Comparison of ENCODE assay signal across 8 mouse cellular contexts in the genomic region with DNA sequence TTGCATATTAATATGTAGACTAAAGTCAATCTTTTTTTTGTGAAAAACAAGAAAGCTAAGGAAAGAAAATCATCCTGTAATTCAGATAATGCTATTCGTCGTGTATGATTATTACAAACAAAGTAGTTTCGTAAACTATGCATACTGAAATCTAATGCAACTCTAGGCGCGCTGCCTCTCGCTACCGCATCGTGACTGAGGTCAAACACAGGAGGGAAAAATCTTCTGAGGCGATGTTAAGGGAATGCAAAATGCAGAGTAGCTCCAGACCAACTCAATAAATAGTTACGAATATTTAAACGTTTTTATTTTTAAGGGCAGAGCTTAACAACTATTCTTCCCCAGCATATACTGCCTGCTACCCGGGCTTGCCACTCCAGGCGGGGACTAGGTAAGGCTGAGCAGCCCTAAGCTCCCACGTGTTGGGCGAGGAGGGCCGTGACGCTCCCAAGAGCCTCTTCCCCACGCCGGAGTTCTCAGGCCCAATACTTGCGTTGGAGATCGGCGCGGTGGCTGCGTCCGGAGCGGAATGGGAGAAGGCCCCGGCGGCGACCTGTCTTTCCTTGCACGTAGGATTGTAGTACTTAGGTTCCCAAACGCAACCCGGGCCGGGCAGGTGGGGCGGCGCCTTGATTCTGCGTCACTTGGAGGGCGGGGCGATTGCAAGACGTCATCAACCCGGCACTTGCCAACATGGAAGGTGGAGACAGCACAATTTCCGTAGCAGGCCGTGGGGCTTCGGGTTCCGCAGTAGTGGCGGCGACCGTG. TPM values are rescaled to one million over a fixed set of nuclear protein-coding genes. Genes with fewer than 3 reads are reported as not detected.
DNase-seq lines count a peak whose midpoint lies in the region; ATAC-seq and TF ChIP-seq lines count a peak whose summit lies in the region.

A gene (minus strand): TSS at position 630 of the 768 bp plus-strand sequence.
A gene (plus strand): TSS at position 673 of the 768 bp plus-strand sequence.

- WGBS in heart, embryonic 10.5 days: under 1% methylated on average over 47 of the region's 47 CpGs
- WGBS in kidney, embryonic 16.5 days: under 1% methylated on average over 47 of the region's 47 CpGs
- under 1% methylated on average over 47 of the region's 47 CpGs for WGBS in liver, adult 2 months

- peak within 1 kb of the TSS; percentile 70 for H3ac ChIP-seq in myocyte (ENCODE audit: control insufficient read depth, insufficient read length)

- no peak for TF ChIP-seq CTCF in bone marrow macrophage, adult 2 months (IDR thresholded peaks at IDR 0.05; ENCODE audit: low read depth, low read length)
- TF ChIP-seq CTCF in embryonic fibroblast, embryonic 13.5 days (IDR thresholded peaks at IDR 0.05; ENCODE audit: borderline replicate concordance, insufficient read depth, low read length): no peak
- no peak for TF ChIP-seq CTCF in liver, adult 2 months (IDR thresholded peaks at IDR 0.05; ENCODE audit: low read depth, low read length)

- no peaks in the 10 kb centered on the region for H3K9me3 ChIP-seq in heart, embryonic 10.5 days
- H3K9me3 ChIP-seq in kidney, embryonic 16.5 days (ENCODE audit: low read length): no peaks in the 10 kb centered on the region

- peak; percentile 97 for DNase-seq in A20 (ENCODE audit: low read depth, low spot score)
- DNase-seq in heart, embryonic 10.5 days (ENCODE audit: low spot score): peak; percentile 97
- DNase-seq in liver, adult 2 months (ENCODE audit: extremely low read depth, low read depth, low spot score): peak; percentile 79
- peak; percentile 93 for DNase-seq in splenic B cell, adult 2 months (ENCODE audit: low read depth, low spot score)

- peaks cover 7% of the 10 kb centered on the region; the same call in 1 of the 2 replicates for H3K79me2 ChIP-seq in liver, adult 2 months (ENCODE audit: control insufficient read depth, insufficient read depth, low read length)
- peaks cover 9% of the 10 kb centered on the region for H3K79me2 ChIP-seq in myocyte (ENCODE audit: control insufficient read depth, insufficient read depth)

- peak within 1 kb of the TSS; percentile 98 for H3K4me3 ChIP-seq in bone marrow macrophage, adult 2 months (ENCODE audit: insufficient read depth, low read length)
- peak within 1 kb of the TSS; percentile 93 for H3K4me3 ChIP-seq in embryonic fibroblast, embryonic 13.5 days (ENCODE audit: insufficient read depth, low read length)
- peak within 1 kb of the TSS; percentile 86 for H3K4me3 ChIP-seq in heart, embryonic 10.5 days
- peak within 1 kb of the TSS; percentile 95 for H3K4me3 ChIP-seq in kidney, embryonic 16.5 days (ENCODE audit: low read length)
- H3K4me3 ChIP-seq in liver, adult 2 months (ENCODE audit: insufficient read depth, low read depth, low read length): peak within 1 kb of the TSS; percentile 87
- peak within 1 kb of the TSS; percentile 80 for H3K4me3 ChIP-seq in myocyte

- 0 out of 2 replicates have a peak, but pooled peaks cover 8% of the 10 kb centered on the region for H3K36me3 ChIP-seq in heart, embryonic 10.5 days
- H3K36me3 ChIP-seq in kidney, embryonic 16.5 days (ENCODE audit: insufficient read depth, low read length): no peaks in the 10 kb centered on the region
- H3K36me3 ChIP-seq in liver, adult 2 months (ENCODE audit: control insufficient read depth, insufficient read depth, low read length): no peaks in the 10 kb centered on the region
- H3K36me3 ChIP-seq in myocyte (ENCODE audit: control insufficient read depth, insufficient read depth): no peaks in the 10 kb centered on the region
- no peaks in the 10 kb centered on the region for H3K36me3 ChIP-seq in splenic B cell, adult 2 months (ENCODE audit: control insufficient read depth, insufficient read depth, low read length, poor library complexity, severe bottlenecking)

- ATAC-seq in kidney, embryonic 16.5 days (ENCODE audit: low FRiP score, low TSS enrichment): peak; percentile 98

- H3K9ac ChIP-seq in kidney, embryonic 16.5 days (replicated peaks; ENCODE audit: low read length): peak within 1 kb of the TSS; percentile 92
- H3K9ac ChIP-seq in liver, adult 2 months (ENCODE audit: low read depth, low read length): peak within 1 kb of the TSS; percentile 88

- peaks cover 6% of the 10 kb centered on the region for H3K4me1 ChIP-seq in bone marrow macrophage, adult 2 months (ENCODE audit: control insufficient read depth, insufficient read depth, low read length)
- peaks cover 2% of the 10 kb centered on the region; the same call in 1 of the 2 replicates for H3K4me1 ChIP-seq in embryonic fibroblast, embryonic 13.5 days (ENCODE audit: control insufficient read depth, insufficient read depth, low read length)
- peaks cover 11% of the 10 kb centered on the region; the same call in 1 of the 2 replicates for H3K4me1 ChIP-seq in heart, embryonic 10.5 days
- H3K4me1 ChIP-seq in kidney, embryonic 16.5 days (ENCODE audit: insufficient read depth, low read length): peaks cover 7% of the 10 kb centered on the region
- peaks cover 3% of the 10 kb centered on the region for H3K4me1 ChIP-seq in liver, adult 2 months (ENCODE audit: control insufficient read depth, insufficient read depth, low read length)

- H3K4me2 ChIP-seq in kidney, embryonic 16.5 days (replicated peaks; ENCODE audit: low read depth, low read length): peak within 1 kb of the TSS; percentile 76
- H3K4me2 ChIP-seq in myocyte (ENCODE audit: low read depth): peak within 1 kb of the TSS; percentile 76

- H3K27me3 ChIP-seq in heart, embryonic 10.5 days (ENCODE audit: insufficient read depth, poor library complexity, severe bottlenecking): no peaks in the 10 kb centered on the region
- no peaks in the 10 kb centered on the region for H3K27me3 ChIP-seq in kidney, embryonic 16.5 days (ENCODE audit: insufficient read depth, low read length)
- H3K27me3 ChIP-seq in liver, adult 2 months (ENCODE audit: control insufficient read depth, insufficient read depth, low read length): no peaks in the 10 kb centered on the region
- H3K27me3 ChIP-seq in myocyte (ENCODE audit: control insufficient read depth, insufficient read depth, insufficient read length): no peaks in the 10 kb centered on the region
- no peaks in the 10 kb centered on the region for H3K27me3 ChIP-seq in splenic B cell, adult 2 months (ENCODE audit: control insufficient read depth, insufficient read depth, low read length, poor library complexity, severe bottlenecking)

- peak within 1 kb of the TSS; percentile 43; the same call in 1 of the 2 replicates for H3K27ac ChIP-seq in bone marrow macrophage, adult 2 months (ENCODE audit: insufficient read depth, low read depth, low read length)
- H3K27ac ChIP-seq in embryonic fibroblast, embryonic 13.5 days (ENCODE audit: insufficient read depth, low read length): peak within 1 kb of the TSS; percentile 30; the same call in 1 of the 2 replicates
- H3K27ac ChIP-seq in heart, embryonic 10.5 days: peak within 1 kb of the TSS; percentile 95
- H3K27ac ChIP-seq in kidney, embryonic 16.5 days (ENCODE audit: low read length): peak within 1 kb of the TSS; percentile 83
- peak within 1 kb of the TSS; percentile 69 for H3K27ac ChIP-seq in liver, adult 2 months (replicated peaks; ENCODE audit: insufficient read depth, low read depth, low read length)

- TF ChIP-seq POLR2A in bone marrow macrophage, adult 2 months (IDR thresholded peaks at IDR 0.05; ENCODE audit: borderline replicate concordance, low read depth, low read length): no peak
- TF ChIP-seq POLR2A in embryonic fibroblast, embryonic 13.5 days (IDR thresholded peaks at IDR 0.05; ENCODE audit: low read depth, low read length): peak; percentile 88
- TF ChIP-seq POLR2A in liver, adult 2 months (IDR thresholded peaks at IDR 0.05; ENCODE audit: extremely low read depth, insufficient read depth, low read length): peak; percentile 67; the same call in 1 of the 2 replicates
- peak; percentile 87 for TF ChIP-seq POLR2A in myocyte (IDR thresholded peaks at IDR 0.05; ENCODE audit: insufficient read length, low read depth)

TF ChIP-seq in myocyte, 11 proteins besides CTCF, POLR2A, EP300 and RAD21:
- TF ChIP-seq POLR2AphosphoS2 (IDR thresholded peaks at IDR 0.05; ENCODE audit: insufficient read length, low read depth) (peak; percentile 60), USF1 (IDR thresholded peaks at IDR 0.05; ENCODE audit: low read depth) (no peak), SRF (IDR thresholded peaks at IDR 0.05; ENCODE audit: control insufficient read depth, insufficient read length, low read depth) (peak; percentile 90), MYOD1 (IDR thresholded peaks at IDR 0.05; ENCODE audit: control insufficient read depth in 1 of 3, insufficient read length in 2 of 3, low read depth in 2 of 3) (peak in 1 of 3 experiments; percentile 57), MYOG (IDR thresholded peaks at IDR 0.05; ENCODE audit: control insufficient read depth in 1 of 3, insufficient read depth in 1 of 3, insufficient read length in 2 of 3, low read depth in 2 of 3) (peak in 2 of 3 experiments; percentile 6 to 44), CEBPB (IDR thresholded peaks at IDR 0.05; ENCODE audit: insufficient read depth, poor library complexity, severe bottlenecking) (peak; percentile 60; the same call in 1 of the 2 replicates), E2F4 (IDR thresholded peaks at IDR 0.05; ENCODE audit: insufficient read depth) (no peak), MAX (IDR thresholded peaks at IDR 0.05; ENCODE audit: low read depth) (no peak)
TF ChIP-seq in myocyte: peak in this region for 5.

RNA-seq across cellular contexts. Expression of the first gene that starts in this region (rescaled TPM):
- 1.3 and 2.7 TPM in 2 replicates for polyA plus RNA-seq in bone marrow macrophage, adult 2 months (2012; ENCODE audit: insufficient read depth, insufficient read length, missing spikeins)
- 12.2 and 14.0 TPM in 2 replicates for polyA plus RNA-seq in embryonic fibroblast, embryonic 13.5 days (2011; ENCODE audit: insufficient read length, low read depth, missing spikeins)
- 7.4 and 11.4 TPM in 2 replicates for polyA plus RNA-seq in heart, embryonic 10.5 days (2016; fragmentation: Nextera tagmentation; extraction: Ambion mirVana)
- polyA plus RNA-seq in kidney, embryonic 16.5 days (2015; fragmentation: Nextera tagmentation; extraction: Ambion mirVana): 9.4 and 9.9 TPM in 2 replicates
- total RNA-seq in liver, adult 2 months (2014; rRNA removed): 3.1 and 3.2 TPM in 2 replicates
- polyA plus RNA-seq in liver, adult 2 months (2012; rRNA removed): 2.0 TPM in 2 replicates
- polyA plus RNA-seq in myocyte (2012; fragmentation: generic; extraction: Trizol): 5.8 TPM

RNA-seq across cellular contexts. Expression of the second gene that starts in this region (rescaled TPM):
- 28.1 and 36.5 TPM in 2 replicates for polyA plus RNA-seq in bone marrow macrophage, adult 2 months (2012; ENCODE audit: insufficient read depth, insufficient read length, missing spikeins)
- polyA plus RNA-seq in embryonic fibroblast, embryonic 13.5 days (2011; ENCODE audit: insufficient read length, low read depth, missing spikeins): 34.7 and 48.3 TPM in 2 replicates
- polyA plus RNA-seq in heart, embryonic 10.5 days (2016; fragmentation: Nextera tagmentation; extraction: Ambion mirVana): 26.1 and 31.0 TPM in 2 replicates
- polyA plus RNA-seq in kidney, embryonic 16.5 days (2015; fragmentation: Nextera tagmentation; extraction: Ambion mirVana): 27.6 and 30.0 TPM in 2 replicates
- 28.7 and 33.5 TPM in 2 replicates for total RNA-seq in liver, adult 2 months (2014; rRNA removed)
- 7.6 and 9.2 TPM in 2 replicates for polyA plus RNA-seq in liver, adult 2 months (2012; rRNA removed)
- polyA plus RNA-seq in myocyte (2012; fragmentation: generic; extraction: Trizol): 10.2 TPM

Comparison
In these comparisons a context has a peak if more than half of its experiments do, and no peak if none do; other contexts are left out.
1. Peak in every context shown above with its lines: DNase-seq, ATAC-seq, H3K4me3 ChIP-seq and H3K27ac ChIP-seq.
2. H3K27ac ChIP-seq: peak in every context shown above with its lines; median percentile 95 in heart, embryonic 10.5 days; 83 in kidney, embryonic 16.5 days; 69 in liver, adult 2 months; 43 in bone marrow macrophage, adult 2 months; 30 in embryonic fibroblast, embryonic 13.5 days.